9 mouse cellular contexts compared by ENCODE assay signal in genomic region chr4:65589780-65590179, GRCm38 (mm10). TPM values are rescaled to one million over a fixed set of nuclear protein-coding genes. Genes with fewer than 3 reads are reported as not detected.
A peak's percentile ranks its signal among the peaks of the same experiment; 100 is the strongest.
DNase-seq lines count a peak whose midpoint lies in the region; ATAC-seq and TF ChIP-seq lines count a peak whose summit lies in the region.
"Had no signal": no experiment of that assay in that cellular context is flagged by ENCODE, and none has a peak within 500 bp of the region (broad histone marks: within the 10 kb centered on the region; RNA-seq: fewer than 3 reads in every experiment).

No protein-coding gene starts in this region.

- no peak overlapping the region for H3K9ac ChIP-seq in embryonic facial prominence, embryonic 14.5 days (ENCODE audit: low read depth, low read length)
- no peak overlapping the region for H3K9ac ChIP-seq in stomach, postnatal 0 days (ENCODE audit: low read length)
- H3K9ac ChIP-seq: liver, embryonic 15.5 days had no signal

- no peak overlapping the region for H3K4me3 ChIP-seq in layer of hippocampus, adult 2 months
- H3K4me3 ChIP-seq in embryonic facial prominence, embryonic 14.5 days (ENCODE audit: low read depth, low read length) = no peak overlapping the region
- H3K4me3 ChIP-seq in stomach, postnatal 0 days (ENCODE audit: low read depth, low read length) = no peak overlapping the region
- H3K4me3 ChIP-seq: liver, embryonic 15.5 days had no signal

- H3K36me3 ChIP-seq in embryonic facial prominence, embryonic 14.5 days (ENCODE audit: control insufficient read depth, insufficient read depth, low read length) = no peaks in the 10 kb centered on the region
- H3K36me3 ChIP-seq in stomach, postnatal 0 days (ENCODE audit: control insufficient read depth, insufficient read depth, low read length) = no peaks in the 10 kb centered on the region
- H3K36me3 ChIP-seq: liver, embryonic 15.5 days had no signal

- no peak for TF ChIP-seq EP300 in stomach, postnatal 0 days (optimal IDR thresholded peaks at IDR 0.05)

- H3K4me2 ChIP-seq in embryonic facial prominence, embryonic 14.5 days (ENCODE audit: low read depth, low read length) = no peak overlapping the region
- H3K4me2 ChIP-seq in stomach, postnatal 0 days (replicated peaks; ENCODE audit: low read depth) = no peak overlapping the region
- H3K4me2 ChIP-seq: liver, embryonic 15.5 days had no signal

- no peaks in the 10 kb centered on the region for H3K4me1 ChIP-seq in embryonic facial prominence, embryonic 14.5 days (ENCODE audit: control insufficient read depth, insufficient read depth, low read length)
- H3K4me1 ChIP-seq in stomach, postnatal 0 days (replicated peaks; ENCODE audit: control insufficient read depth, insufficient read depth) = no peaks in the 10 kb centered on the region
- H3K4me1 ChIP-seq: liver, embryonic 15.5 days had no signal

- DNase-seq in layer of hippocampus, adult 2 months (ENCODE audit: low spot score in 2 of 2) = peak; percentile 50 to 61
- DNase-seq in layer of hippocampus, postnatal 25 days (ENCODE audit: extremely low spot score in 1 of 2, low spot score in 1 of 2) = no peak
- peak; percentile 91 for DNase-seq in NIH3T3 (ENCODE audit: low read depth)
- peak; percentile 84 for DNase-seq in embryonic facial prominence, embryonic 14.5 days (ENCODE audit: low spot score)
- DNase-seq in hindlimb bud, embryonic 11.5 days (ENCODE audit: extremely low spot score, low read depth, low spot score) = peak; percentile 76
- DNase-seq in lung, postnatal 36 days = peak; percentile 62
- DNase-seq in stomach, postnatal 0 days (ENCODE audit: low spot score) = peak; percentile 36
- no peak for DNase-seq in T-cell, adult 2 months (ENCODE audit: low spot score)

- H3K9me3 ChIP-seq in embryonic facial prominence, embryonic 14.5 days (ENCODE audit: control insufficient read depth, low read length) = no peaks in the 10 kb centered on the region
- H3K9me3 ChIP-seq in stomach, postnatal 0 days (ENCODE audit: control insufficient read depth, low read length) = no peaks in the 10 kb centered on the region
- H3K9me3 ChIP-seq: liver, embryonic 15.5 days had no signal

- peak; percentile 75; the same call in 1 of the 2 replicates for ATAC-seq in embryonic facial prominence, embryonic 14.5 days (ENCODE audit: low read depth)
- no peak for ATAC-seq in stomach, postnatal 0 days (ENCODE audit: low FRiP score, low TSS enrichment)

- no peaks in the 10 kb centered on the region for H3K27me3 ChIP-seq in embryonic facial prominence, embryonic 14.5 days (replicated peaks; ENCODE audit: control insufficient read depth, insufficient read depth, low read length)
- no peaks in the 10 kb centered on the region for H3K27me3 ChIP-seq in stomach, postnatal 0 days (ENCODE audit: control insufficient read depth, insufficient read depth, low read length)
- H3K27me3 ChIP-seq: liver, embryonic 15.5 days had no signal

- H3K27ac ChIP-seq in layer of hippocampus, adult 2 months = no peak overlapping the region
- no peak overlapping the region for H3K27ac ChIP-seq in embryonic facial prominence, embryonic 14.5 days (replicated peaks; ENCODE audit: low read depth, low read length)
- no peak overlapping the region for H3K27ac ChIP-seq in stomach, postnatal 0 days (replicated peaks)
- H3K27ac ChIP-seq: liver, embryonic 15.5 days had no signal

- TF ChIP-seq CTCF in layer of hippocampus, adult 2 months (conservative IDR thresholded peaks at IDR 0.05) = peak; percentile 81
- peak; percentile 89 for TF ChIP-seq CTCF in stomach, postnatal 0 days (IDR thresholded peaks at IDR 0.05; ENCODE audit: low read depth)

RNA-seq across cellular contexts. Expression of gene Trim32, which starts 15.0 kb away (rescaled TPM):
- total RNA-seq in layer of hippocampus, adult 2 months (2021) = 100 to 1,000 TPM; 209 to 227 TPM
- 100 to 1,000 TPM; 215 to 234 TPM for total RNA-seq in layer of hippocampus, postnatal 25 days (2021)
- polyA plus RNA-seq in embryonic facial prominence, embryonic 14.5 days (2014; fragmentation: Nextera tagmentation; extraction: Ambion mirVana) = 46.5 and 49.9 TPM in 2 replicates
- polyA plus RNA-seq in stomach, postnatal 0 days (2015; fragmentation: Nextera tagmentation; extraction: Ambion mirVana) = 11.1 and 12.9 TPM in 2 replicates

Comparison
In these comparisons a context has a peak if more than half of its experiments do, and no peak if none do; other contexts are left out.
1. DNase-seq: peak in layer of hippocampus, adult 2 months (2 of 2), NIH3T3 (single experiment), embryonic facial prominence, embryonic 14.5 days (single experiment), hindlimb bud, embryonic 11.5 days (single experiment), lung, postnatal 36 days (single experiment) and stomach, postnatal 0 days (single experiment); none in layer of hippocampus, postnatal 25 days (0 of 2) and T-cell, adult 2 months (single experiment).